In genomic region chr7:102066363-102066762, GRCm38 (mm10) we compare ENCODE assay signal across 10 mouse cellular contexts. TPM values are rescaled to one million over a fixed set of nuclear protein-coding genes. Genes with fewer than 3 reads are reported as not detected.
DNase-seq lines count a peak whose midpoint lies in the region; ATAC-seq and TF ChIP-seq lines count a peak whose summit lies in the region.
"Had no signal": no experiment of that assay in that cellular context is flagged by ENCODE, and none has a peak within 500 bp of the region (broad histone marks: within the 10 kb centered on the region; RNA-seq: fewer than 3 reads in every experiment).

No protein-coding gene starts in this region.

- no peak for TF ChIP-seq POLR2A in liver, adult 2 months (IDR thresholded peaks at IDR 0.05; ENCODE audit: extremely low read depth, insufficient read depth, low read length)

- TF ChIP-seq CTCF in liver, adult 2 months (IDR thresholded peaks at IDR 0.05; ENCODE audit: low read depth, low read length): no peak

- H3K36me3 ChIP-seq in liver, adult 2 months (ENCODE audit: control insufficient read depth, insufficient read depth, low read length): no peaks in the 10 kb centered on the region; the same call in 1 of the 2 replicates
- peaks cover 5% of the 10 kb centered on the region; the same call in 1 of the 2 replicates for H3K36me3 ChIP-seq in embryonic facial prominence, embryonic 12.5 days
- H3K36me3 ChIP-seq in intestine, embryonic 16.5 days (ENCODE audit: control insufficient read depth, insufficient read depth, low read length): no peaks in the 10 kb centered on the region
- peaks cover 4% of the 10 kb centered on the region for H3K36me3 ChIP-seq in neural tube, embryonic 13.5 days

- DNase-seq in liver, adult 2 months (ENCODE audit: extremely low read depth, low read depth, low spot score): no peak
- DNase-seq in liver: no peak
- DNase-seq in B cell, adult 2 months: no peak
- no peak for DNase-seq in thymus, postnatal 25 days
- no peak for DNase-seq in urinary bladder, adult 2 months (ENCODE audit: low spot score)
- DNase-seq: kidney, postnatal 25 days; spleen, adult 18-20 months had no signal

- no peak overlapping the region for H3K27ac ChIP-seq in liver, adult 2 months (replicated peaks; ENCODE audit: insufficient read depth, low read depth, low read length)
- no peak overlapping the region for H3K27ac ChIP-seq in embryonic facial prominence, embryonic 12.5 days
- H3K27ac ChIP-seq in intestine, embryonic 16.5 days (ENCODE audit: low read length): no peak overlapping the region
- H3K27ac ChIP-seq in neural tube, embryonic 13.5 days (replicated peaks): no peak overlapping the region

- H3K27me3 ChIP-seq in liver, adult 2 months (ENCODE audit: control insufficient read depth, insufficient read depth, low read length): no peaks in the 10 kb centered on the region
- no peaks in the 10 kb centered on the region for H3K27me3 ChIP-seq in embryonic facial prominence, embryonic 12.5 days
- no peaks in the 10 kb centered on the region for H3K27me3 ChIP-seq in intestine, embryonic 16.5 days (replicated peaks; ENCODE audit: control insufficient read depth, insufficient read depth, low read length)
- H3K27me3 ChIP-seq in neural tube, embryonic 13.5 days: no peaks in the 10 kb centered on the region

- ATAC-seq in embryonic facial prominence, embryonic 12.5 days (ENCODE audit: insufficient number of reproducible peaks, insufficient read depth, low FRiP score, low TSS enrichment): no peak
- ATAC-seq in intestine, embryonic 16.5 days: no peak
- no peak for ATAC-seq in neural tube, embryonic 13.5 days (ENCODE audit: low read depth)

- peaks cover 14% of the 10 kb centered on the region; the same call in 1 of the 2 replicates for H3K79me2 ChIP-seq in liver, adult 2 months (ENCODE audit: control insufficient read depth, insufficient read depth, low read length)

- peaks cover 23% of the 10 kb centered on the region for H3K4me1 ChIP-seq in liver, adult 2 months (ENCODE audit: control insufficient read depth, insufficient read depth, low read length)
- H3K4me1 ChIP-seq in embryonic facial prominence, embryonic 12.5 days: peaks cover 17% of the 10 kb centered on the region
- peaks cover 20% of the 10 kb centered on the region for H3K4me1 ChIP-seq in intestine, embryonic 16.5 days (ENCODE audit: control insufficient read depth, insufficient read depth, low read length)
- H3K4me1 ChIP-seq in neural tube, embryonic 13.5 days (replicated peaks): peaks cover 37% of the 10 kb centered on the region

- H3K9ac ChIP-seq in liver, adult 2 months (ENCODE audit: low read depth, low read length): no peak overlapping the region
- peak overlapping the region; percentile 64 for H3K9ac ChIP-seq in embryonic facial prominence, embryonic 12.5 days
- H3K9ac ChIP-seq in intestine, embryonic 16.5 days (ENCODE audit: low read depth, low read length): peak overlapping the region; percentile 54
- peak overlapping the region; percentile 83 for H3K9ac ChIP-seq in neural tube, embryonic 13.5 days

- H3K9me3 ChIP-seq in embryonic facial prominence, embryonic 12.5 days: no peaks in the 10 kb centered on the region
- no peaks in the 10 kb centered on the region for H3K9me3 ChIP-seq in intestine, embryonic 16.5 days (ENCODE audit: control insufficient read depth, low read length)
- H3K9me3 ChIP-seq in neural tube, embryonic 13.5 days: no peaks in the 10 kb centered on the region

- H3K4me2 ChIP-seq in embryonic facial prominence, embryonic 12.5 days (replicated peaks): peak overlapping the region; percentile 74
- peak overlapping the region; percentile 61 for H3K4me2 ChIP-seq in intestine, embryonic 16.5 days (ENCODE audit: low read depth, low read length)
- peak overlapping the region; percentile 84 for H3K4me2 ChIP-seq in neural tube, embryonic 13.5 days

- peak overlapping the region; percentile 61; the same call in 1 of the 2 replicates for H3K4me3 ChIP-seq in liver, adult 2 months (ENCODE audit: insufficient read depth, low read depth, low read length)
- peak overlapping the region; percentile 64 for H3K4me3 ChIP-seq in embryonic facial prominence, embryonic 12.5 days
- H3K4me3 ChIP-seq in intestine, embryonic 16.5 days (ENCODE audit: low read length): peak overlapping the region; percentile 57
- peak overlapping the region; percentile 63 for H3K4me3 ChIP-seq in neural tube, embryonic 13.5 days

- 60% methylated on average over 6 of the region's 6 CpGs for WGBS in liver, adult 2 months
- 74% methylated on average over 6 of the region's 6 CpGs for WGBS in embryonic facial prominence, embryonic 12.5 days
- WGBS in intestine, embryonic 16.5 days: 56% methylated on average over 6 of the region's 6 CpGs
- 82% methylated on average over 6 of the region's 6 CpGs for WGBS in neural tube, embryonic 13.5 days

RNA-seq across cellular contexts. Expression of gene Xntrpc, which starts 0.8 kb away (rescaled TPM):
- 0.18 and 0.74 TPM in 2 replicates for total RNA-seq in liver, adult 2 months (2014; rRNA removed)
- 0.75 and 0.83 TPM in 2 replicates for polyA plus RNA-seq in liver, adult 2 months (2012; rRNA removed)
- 2.6 and 3.5 TPM in 2 replicates for polyA plus RNA-seq in embryonic facial prominence, embryonic 12.5 days (2016; fragmentation: Nextera tagmentation; extraction: Ambion mirVana)
- polyA plus RNA-seq in intestine, embryonic 16.5 days (2015; fragmentation: Nextera tagmentation; extraction: Ambion mirVana): 0.47 and 0.48 TPM in 2 replicates
- 1.9 and 2.5 TPM in 2 replicates for polyA plus RNA-seq in neural tube, embryonic 13.5 days (2015; fragmentation: Nextera tagmentation; extraction: Ambion mirVana)
- polyA plus RNA-seq in urinary bladder, adult 2 months (2012; rRNA removed): 1.8 and 2.3 TPM in 2 replicates

RNA-seq across cellular contexts. Expression of gene Xndc1, which starts 1.1 kb away (rescaled TPM):
- 4.8 and 4.9 TPM in 2 replicates for total RNA-seq in liver, adult 2 months (2014; rRNA removed)
- polyA plus RNA-seq in liver, adult 2 months (2012; rRNA removed): 3.2 and 5.9 TPM in 2 replicates
- polyA plus RNA-seq in embryonic facial prominence, embryonic 12.5 days (2016; fragmentation: Nextera tagmentation; extraction: Ambion mirVana): 46.2 and 48.3 TPM in 2 replicates
- polyA plus RNA-seq in intestine, embryonic 16.5 days (2015; fragmentation: Nextera tagmentation; extraction: Ambion mirVana): 17.7 and 21.6 TPM in 2 replicates
- polyA plus RNA-seq in neural tube, embryonic 13.5 days (2015; fragmentation: Nextera tagmentation; extraction: Ambion mirVana): 22.0 and 27.1 TPM in 2 replicates
- 28.4 and 32.1 TPM in 2 replicates for polyA plus RNA-seq in urinary bladder, adult 2 months (2012; rRNA removed)

RNA-seq across cellular contexts. Expression of gene Rnf121, which starts 1.1 kb away (rescaled TPM):
- 16.2 and 17.1 TPM in 2 replicates for total RNA-seq in liver, adult 2 months (2014; rRNA removed)
- 18.3 and 21.1 TPM in 2 replicates for polyA plus RNA-seq in liver, adult 2 months (2012; rRNA removed)
- 28.9 and 33.5 TPM in 2 replicates for polyA plus RNA-seq in embryonic facial prominence, embryonic 12.5 days (2016; fragmentation: Nextera tagmentation; extraction: Ambion mirVana)
- polyA plus RNA-seq in intestine, embryonic 16.5 days (2015; fragmentation: Nextera tagmentation; extraction: Ambion mirVana): 33.0 and 35.5 TPM in 2 replicates
- 30.7 and 33.2 TPM in 2 replicates for polyA plus RNA-seq in neural tube, embryonic 13.5 days (2015; fragmentation: Nextera tagmentation; extraction: Ambion mirVana)
- polyA plus RNA-seq in urinary bladder, adult 2 months (2012; rRNA removed): 39.0 and 46.9 TPM in 2 replicates

RNA-seq across cellular contexts. Expression of gene Trpc2, which starts 16.6 kb away (rescaled TPM):
- 0.09 TPM in 1 of 2 replicates, not detected in the other for total RNA-seq in liver, adult 2 months (2014; rRNA removed)
- polyA plus RNA-seq in liver, adult 2 months (2012; rRNA removed): 0.04 TPM in 1 of 2 replicates, not detected in the other
- polyA plus RNA-seq in embryonic facial prominence, embryonic 12.5 days (2016; fragmentation: Nextera tagmentation; extraction: Ambion mirVana): 0.28 TPM in 1 of 2 replicates, not detected in the other
- not detected in 2 replicates for polyA plus RNA-seq in intestine, embryonic 16.5 days (2015; fragmentation: Nextera tagmentation; extraction: Ambion mirVana)
- 1.8 TPM in 1 of 2 replicates, not detected in the other for polyA plus RNA-seq in neural tube, embryonic 13.5 days (2015; fragmentation: Nextera tagmentation; extraction: Ambion mirVana)
- polyA plus RNA-seq in urinary bladder, adult 2 months (2012; rRNA removed): 0.92 TPM in 1 of 2 replicates, not detected in the other

RNA-seq across cellular contexts. Expression of gene Art1, which starts 35.2 kb away (rescaled TPM):
- total RNA-seq in liver, adult 2 months (2014; rRNA removed): 0.28 TPM in 1 of 2 replicates, not detected in the other
- polyA plus RNA-seq in liver, adult 2 months (2012; rRNA removed): not detected in 2 replicates
- 3.4 and 6.0 TPM in 2 replicates for polyA plus RNA-seq in embryonic facial prominence, embryonic 12.5 days (2016; fragmentation: Nextera tagmentation; extraction: Ambion mirVana)
- polyA plus RNA-seq in intestine, embryonic 16.5 days (2015; fragmentation: Nextera tagmentation; extraction: Ambion mirVana): 0.18 and 0.22 TPM in 2 replicates
- polyA plus RNA-seq in neural tube, embryonic 13.5 days (2015; fragmentation: Nextera tagmentation; extraction: Ambion mirVana): 0.71 and 1.2 TPM in 2 replicates
- polyA plus RNA-seq in urinary bladder, adult 2 months (2012; rRNA removed): 0.06 and 0.16 TPM in 2 replicates
